Mouse (Mus musculus) hindbrain, postnatal 0 days (tissue): ENCODE results near the gene Gm11567. TPM values are rescaled to one million over a fixed set of nuclear protein-coding genes. Genes with fewer than 3 reads are reported as not detected.
"Not testable (repeated sequence)": the region's sequence is repeated elsewhere in the genome, so short reads cannot be mapped to it uniquely, and the experiment has no call there.

Source experiments
- ATAC-seq: fragments of 200-750 bp; cut with Nextera tagmentation; 2 replicates; pipeline ENCODE4 v1.8.0; 2017; ENCODE audit warnings: mild to moderate bottlenecking, moderate TSS enrichment, moderate library complexity
- DNase-seq: peaks from one replicate; pipeline ENCODE4 v3.0.0-alpha.2; 2015; ENCODE audit warnings: low spot score
- H3K27ac ChIP-seq: fragments of 300-500 bp; sonication (generic); 2 replicates; pipeline ENCODE4 v1.5.1; 2014; ENCODE audit warnings: mild to moderate bottlenecking
- H3K27me3 ChIP-seq: fragments of 300-500 bp; sonication (generic); 2 replicates; pipeline ENCODE4 v1.6.1; 2014; ENCODE audit warnings: low read length, mixed read lengths; ENCODE audit not compliant: insufficient read depth
- H3K36me3 ChIP-seq: fragments of 300-500 bp; sonication (generic); 2 replicates; pipeline ENCODE4 v1.6.1; 2014; ENCODE audit warnings: low read length, mixed read lengths; ENCODE audit not compliant: insufficient read depth
- H3K4me1 ChIP-seq: fragments of 300-500 bp; sonication (generic); 2 replicates; pipeline ENCODE4 v1.6.1; 2014; ENCODE audit warnings: antibody characterized with exemption, low read length, mixed read lengths; ENCODE audit not compliant: insufficient read depth
- H3K4me2 ChIP-seq: fragments of 300-500 bp; sonication (generic); 2 replicates; pipeline ENCODE4 v1.6.1; 2014; ENCODE audit warnings: low read depth, mild to moderate bottlenecking, low read length, moderate library complexity, mixed read lengths
- H3K4me3 ChIP-seq: fragments of 300-500 bp; sonication (generic); 2 replicates; pipeline ENCODE4 v1.5.1; 2014; ENCODE audit warnings: low read length
- H3K9ac ChIP-seq: fragments of 300-500 bp; sonication (generic); replicated peaks from 2 replicates; pipeline ENCODE4 v1.6.1; 2014; ENCODE audit warnings: mild to moderate bottlenecking, low read length, moderate library complexity, mixed read lengths
- H3K9me3 ChIP-seq: fragments of 300-500 bp; sonication (generic); 2 replicates; pipeline ENCODE4 v1.6.1; 2016; ENCODE audit warnings: low read length, mixed read lengths
- CTCF ChIP-seq: IDR thresholded peaks from 2 replicates; pipeline ENCODE4 v1.5.1; 2016; ENCODE audit warnings: antibody characterized with exemption, control low read depth, low read depth
- WGBS: fragments of 180-500 bp; shearing (Covaris S2); extraction: QIAGEN DNeasy Blood & Tissue Kit; methylation state at CpG from one replicate; pipeline ENCODE4 v1.1.7; 2014; 5-methylcytosine and 5-hydroxymethylcytosine counted together
- polyA plus RNA-seq: library from polyadenylated mRNA; unstranded; fragments of >200 nt; fragmentation: Nextera tagmentation; extraction: Ambion mirVana; gene quantifications from 2 replicates; pipeline ENCODE4 v1.2.1, GENCODE M21; 2015
- total RNA-seq: library from RNA; depleted of rRNA; stranded (reverse); fragments of >200 nt; gene quantifications from 2 replicates; pipeline ENCODE4 v1.2.3, GENCODE M21; 2014; rRNA removed

The Gm11567 gene
- total and polyA plus RNA-seq, 2 experiments from 2014 or later: not detected

GRCm38 (mm10) chr11:99858761-99859160 lies 20.2 kb upstream of the Gm11567 start:
- Histone ChIP-seq H3K27ac (no peak overlapping the region), H3K36me3 (no peaks in the 10 kb centered on the region), H3K27me3 (no peaks in the 10 kb centered on the region), H3K4me2 (no peak overlapping the region), H3K4me3 (no peak overlapping the region), H3K4me1 (no peaks in the 10 kb centered on the region), H3K9me3 (no peaks in the 10 kb centered on the region), H3K9ac (no peak overlapping the region)
- DNase-seq (no peak), ATAC-seq (no peak)
- no peak for TF ChIP-seq CTCF
- WGBS: 67% methylated on average over 2 of the region's 2 CpGs

GRCm38 (mm10) chr11:99864176-99864575 lies 14.8 kb upstream of the Gm11567 start, which contains the start of gene Gm11559:
Gene Gm11559 (plus strand): TSS chr11:99864476.
- not testable (repeated sequence) for H3K9ac ChIP-seq, H3K36me3 ChIP-seq, H3K27me3 ChIP-seq, ATAC-seq, H3K9me3 ChIP-seq, H3K27ac ChIP-seq, H3K4me3 ChIP-seq, H3K4me1 ChIP-seq, DNase-seq, H3K4me2 ChIP-seq
- WGBS: 76% methylated on average over 1 of the region's 1 CpGs

- not testable (repeated sequence) for H3K9me3 ChIP-seq, H3K36me3 ChIP-seq, DNase-seq, H3K4me1 ChIP-seq, H3K4me3 ChIP-seq, H3K9ac ChIP-seq, H3K27me3 ChIP-seq, H3K4me2 ChIP-seq, ATAC-seq, H3K27ac ChIP-seq
- WGBS: 68% methylated on average over 1 of the region's 1 CpGs
Measured at GRCm38 (mm10) chr11:99873089-99873488, 5.9 kb upstream of the Gm11567 start, which contains the start of gene Krtap9-1. Gene Krtap9-1 (plus strand): TSS chr11:99873389.

- WGBS: 84% methylated on average over 2 of the region's 2 CpGs
- Histone ChIP-seq H3K9ac (no peak within 1 kb of the TSS), H3K27ac (no peak within 1 kb of the TSS), H3K4me3 (no peak within 1 kb of the TSS), H3K27me3 (no peaks in the 10 kb centered on the region), H3K4me2 (no peak within 1 kb of the TSS), H3K36me3 (no peaks in the 10 kb centered on the region), H3K4me1 (no peaks in the 10 kb centered on the region), H3K9me3 (no peaks in the 10 kb centered on the region)
- TF ChIP-seq CTCF: no peak
- ATAC-seq (no peak), DNase-seq (no peak)
Measured at GRCm38 (mm10) chr11:99907620-99908019, 28.6 kb downstream of the Gm11567 start, which contains the start of gene Krtap31-1. Gene Krtap31-1 (plus strand): TSS chr11:99907920.

GRCm38 (mm10) chr11:99914451-99914850 lies 35.5 kb downstream of the Gm11567 start, which contains the start of gene Gm11565:
Gene Gm11565 (plus strand): TSS chr11:99914751.
- no peak within 1 kb of the TSS for H3K9ac ChIP-seq
- H3K4me3 ChIP-seq: no peak within 1 kb of the TSS
- no peaks in the 10 kb centered on the region for H3K36me3 ChIP-seq
- H3K9me3 ChIP-seq: no peaks in the 10 kb centered on the region
- H3K4me2 ChIP-seq: no peak within 1 kb of the TSS
- no peaks in the 10 kb centered on the region for H3K27me3 ChIP-seq
- WGBS: 93% methylated on average over 3 of the region's 3 CpGs
- no peak for TF ChIP-seq CTCF
- DNase-seq (no peak), ATAC-seq (no peak)
- H3K27ac ChIP-seq: no peak within 1 kb of the TSS
- no peaks in the 10 kb centered on the region for H3K4me1 ChIP-seq

Other genes with a start within 250 kb of the Gm11567 start
Only the 30 nearest of the 35 such genes appear.
- gene Gm11563, start 220.2 kb upstream of the Gm11567 start, total RNA-seq: not detected in 2 replicates
- not detected in 2 replicates for gene Gm11563, start 220.2 kb upstream of the Gm11567 start, polyA plus RNA-seq
- not detected in 2 replicates for gene Krtap4-6, start 213.2 kb upstream of the Gm11567 start, total RNA-seq
- not detected in 2 replicates for gene Krtap4-6, start 213.2 kb upstream of the Gm11567 start, polyA plus RNA-seq
- gene Gm14190, start 188.4 kb upstream of the Gm11567 start, total RNA-seq: not detected in 2 replicates
- not detected in 2 replicates for gene Gm14190, start 188.4 kb upstream of the Gm11567 start, polyA plus RNA-seq
- gene Gm14180, start 144.9 kb upstream of the Gm11567 start, total RNA-seq: not detected in 2 replicates
- gene Gm14180, start 144.9 kb upstream of the Gm11567 start, polyA plus RNA-seq: not detected in 2 replicates
- gene Gm11595, start 106.3 kb upstream of the Gm11567 start, total RNA-seq: not detected in 2 replicates
- gene Gm11595, start 106.3 kb upstream of the Gm11567 start, polyA plus RNA-seq: not detected in 2 replicates
- gene Krtap4-8, start 98.5 kb upstream of the Gm11567 start, total RNA-seq: not detected in 2 replicates
- not detected in 2 replicates for gene Krtap4-8, start 98.5 kb upstream of the Gm11567 start, polyA plus RNA-seq
- not detected in 2 replicates for gene Krtap4-9, start 94.0 kb upstream of the Gm11567 start, total RNA-seq
- gene Krtap4-9, start 94.0 kb upstream of the Gm11567 start, polyA plus RNA-seq: not detected in 2 replicates
- not detected in 2 replicates for gene Gm11596, start 85.7 kb upstream of the Gm11567 start, total RNA-seq
- gene Gm11596, start 85.7 kb upstream of the Gm11567 start, polyA plus RNA-seq: not detected in 2 replicates
- not detected in 2 replicates for gene Gm11569, start 80.3 kb upstream of the Gm11567 start, total RNA-seq
- not detected in 2 replicates for gene Gm11569, start 80.3 kb upstream of the Gm11567 start, polyA plus RNA-seq
- not detected in 2 replicates for gene Gm11554, start 74.7 kb upstream of the Gm11567 start, total RNA-seq
- not detected in 2 replicates for gene Gm11554, start 74.7 kb upstream of the Gm11567 start, polyA plus RNA-seq
- gene Krtap4-13, start 69.3 kb upstream of the Gm11567 start, total RNA-seq: not detected in 2 replicates
- gene Krtap4-13, start 69.3 kb upstream of the Gm11567 start, polyA plus RNA-seq: not detected in 2 replicates
- gene Gm11564, start 63.5 kb upstream of the Gm11567 start, total RNA-seq: not detected in 2 replicates
- gene Gm11564, start 63.5 kb upstream of the Gm11567 start, polyA plus RNA-seq: not detected in 2 replicates
- not detected in 2 replicates for gene 2300003K06Rik, start 41.1 kb upstream of the Gm11567 start, total RNA-seq
- gene 2300003K06Rik, start 41.1 kb upstream of the Gm11567 start, polyA plus RNA-seq: not detected in 2 replicates
- not detected in 2 replicates for gene Krtap4-16, start 27.6 kb upstream of the Gm11567 start, total RNA-seq
- gene Krtap4-16, start 27.6 kb upstream of the Gm11567 start, polyA plus RNA-seq: not detected in 2 replicates
- not detected in 2 replicates for gene Gm11568, start 21.3 kb upstream of the Gm11567 start, total RNA-seq
- not detected in 2 replicates for gene Gm11568, start 21.3 kb upstream of the Gm11567 start, polyA plus RNA-seq
- gene Gm11559, start 14.7 kb upstream of the Gm11567 start, total RNA-seq: not detected in 2 replicates
- not detected in 2 replicates for gene Gm11559, start 14.7 kb upstream of the Gm11567 start, polyA plus RNA-seq
- not detected in 2 replicates for gene Krtap9-1, start 5.8 kb upstream of the Gm11567 start, total RNA-seq
- gene Krtap9-1, start 5.8 kb upstream of the Gm11567 start, polyA plus RNA-seq: not detected in 2 replicates
- not detected in 2 replicates for gene Krtap31-1, start 28.7 kb downstream of the Gm11567 start, total RNA-seq
- gene Krtap31-1, start 28.7 kb downstream of the Gm11567 start, polyA plus RNA-seq: not detected in 2 replicates
- not detected in 2 replicates for gene Gm11565, start 35.6 kb downstream of the Gm11567 start, total RNA-seq
- not detected in 2 replicates for gene Gm11565, start 35.6 kb downstream of the Gm11567 start, polyA plus RNA-seq
- not detected in 2 replicates for gene Krtap31-2, start 57.1 kb downstream of the Gm11567 start, total RNA-seq
- gene Krtap31-2, start 57.1 kb downstream of the Gm11567 start, polyA plus RNA-seq: not detected in 2 replicates
- gene Krtap9-5, start 69.3 kb downstream of the Gm11567 start, total RNA-seq: not detected in 2 replicates
- gene Krtap9-5, start 69.3 kb downstream of the Gm11567 start, polyA plus RNA-seq: not detected in 2 replicates
- gene Krtap29-1, start 99.9 kb downstream of the Gm11567 start, total RNA-seq: not detected in 2 replicates
- gene Krtap29-1, start 99.9 kb downstream of the Gm11567 start, polyA plus RNA-seq: not detected in 2 replicates
- not detected in 2 replicates for gene Krtap16-1, start 107.4 kb downstream of the Gm11567 start, total RNA-seq
- 0.09 TPM in 1 of 2 replicates, not detected in the other for gene Krtap16-1, start 107.4 kb downstream of the Gm11567 start, polyA plus RNA-seq
- 2.6 and 3.0 TPM in 2 replicates for gene Krtap17-1, start 114.8 kb downstream of the Gm11567 start, total RNA-seq
- 1.6 and 1.8 TPM in 2 replicates for gene Krtap17-1, start 114.8 kb downstream of the Gm11567 start, polyA plus RNA-seq
- not detected in 2 replicates for gene Krt33a, start 137.0 kb downstream of the Gm11567 start, total RNA-seq
- gene Krt33a, start 137.0 kb downstream of the Gm11567 start, polyA plus RNA-seq: not detected in 2 replicates
- gene Krt33b, start 150.7 kb downstream of the Gm11567 start, total RNA-seq: not detected in 2 replicates
- 0.11 and 0.29 TPM in 2 replicates for gene Krt33b, start 150.7 kb downstream of the Gm11567 start, polyA plus RNA-seq
- not detected in 2 replicates for gene Krt34, start 162.4 kb downstream of the Gm11567 start, total RNA-seq
- gene Krt34, start 162.4 kb downstream of the Gm11567 start, polyA plus RNA-seq: 0.11 TPM in 1 of 2 replicates, not detected in the other
- not detected in 2 replicates for gene Krt31, start 171.4 kb downstream of the Gm11567 start, total RNA-seq
- gene Krt31, start 171.4 kb downstream of the Gm11567 start, polyA plus RNA-seq: not detected in 2 replicates
- not detected in 2 replicates for gene Krt32, start 209.0 kb downstream of the Gm11567 start, total RNA-seq
- gene Krt32, start 209.0 kb downstream of the Gm11567 start, polyA plus RNA-seq: not detected in 2 replicates
- gene Krt35, start 217.1 kb downstream of the Gm11567 start, total RNA-seq: 0.78 TPM in 1 of 2 replicates, not detected in the other
- 0.16 TPM in 2 replicates for gene Krt35, start 217.1 kb downstream of the Gm11567 start, polyA plus RNA-seq